Mouse (Mus musculus): ENCODE measurements around the gene Med31. TPM values are rescaled to one million over a fixed set of nuclear protein-coding genes. Genes with fewer than 3 reads are reported as not detected.

Med31 gene
- total RNA-seq (2017): 7.4 to 14.0 TPM (median 12.1 TPM) in 3 replicates

DNA sequence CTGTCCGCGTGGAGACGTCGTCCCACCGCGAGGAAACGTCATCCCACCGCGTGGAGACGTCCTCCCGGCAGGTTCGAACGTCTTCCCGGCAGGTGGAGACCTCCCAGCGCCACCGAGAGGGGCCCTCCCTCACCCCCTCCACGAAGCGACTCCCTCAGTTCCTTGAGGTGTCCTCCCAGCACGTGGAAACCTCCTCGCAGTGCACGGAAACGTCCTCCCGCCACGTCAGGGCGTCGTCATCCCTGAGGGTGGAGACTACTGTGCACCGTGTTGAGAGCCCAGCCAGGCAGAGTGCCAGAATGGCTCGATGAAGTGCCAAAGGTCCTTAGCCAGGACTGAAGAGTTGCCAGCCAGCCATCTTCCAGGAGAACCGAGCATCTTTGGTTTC lies at the start of gene Med31:
Gene Med31, minus strand, starts transcription at position 183 of the 388 bp plus-strand sequence.
- ATAC-seq (replicated peaks; ENCODE audit: insufficient number of reproducible peaks, low FRiP score, low TSS enrichment, poor library complexity, severe bottlenecking): peak; percentile 48

DNA sequence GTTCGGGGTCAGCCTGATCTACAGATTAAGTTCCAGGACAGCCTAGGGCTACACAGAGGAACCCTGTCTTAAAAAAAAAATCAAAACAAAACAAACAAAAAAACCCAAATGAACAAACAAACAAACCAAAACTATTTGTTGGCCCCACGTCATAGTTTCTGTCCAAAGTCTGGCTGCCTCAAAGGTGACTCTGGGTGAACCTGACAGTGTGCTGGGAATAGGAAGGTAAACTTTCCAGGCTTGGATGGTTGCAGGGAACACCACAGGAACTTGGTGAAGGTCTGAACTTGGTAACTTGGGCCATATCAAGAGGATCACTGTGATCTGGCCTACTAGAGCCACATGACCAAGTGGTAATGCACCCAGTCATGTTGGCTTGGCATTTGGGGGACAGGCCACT lies 41.0 kb upstream of the Med31 start:
- no peak for ATAC-seq (replicated peaks; ENCODE audit: insufficient number of reproducible peaks, low FRiP score, low TSS enrichment, poor library complexity, severe bottlenecking)

DNA sequence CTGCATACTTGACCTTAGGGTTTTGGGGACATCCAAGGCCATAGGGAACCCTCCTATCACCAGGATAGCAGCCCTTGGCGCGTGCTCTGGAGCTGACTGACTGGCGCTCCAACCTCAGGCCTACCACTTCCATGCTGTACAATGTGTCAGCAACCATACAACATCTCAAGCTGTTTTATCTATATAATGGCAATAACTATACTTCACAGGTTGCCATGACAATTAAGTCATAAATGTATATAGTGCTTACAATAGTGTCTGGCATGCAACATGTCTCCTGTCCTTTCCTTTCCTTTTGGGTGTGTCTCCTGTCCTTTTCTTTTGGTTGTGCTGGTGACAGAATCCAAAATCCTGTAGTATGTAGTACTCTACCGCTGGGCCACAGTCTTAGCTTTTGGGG lies 40.2 kb upstream of the Med31 start:
- no peak for ATAC-seq (replicated peaks; ENCODE audit: insufficient number of reproducible peaks, low FRiP score, low TSS enrichment, poor library complexity, severe bottlenecking)

DNA sequence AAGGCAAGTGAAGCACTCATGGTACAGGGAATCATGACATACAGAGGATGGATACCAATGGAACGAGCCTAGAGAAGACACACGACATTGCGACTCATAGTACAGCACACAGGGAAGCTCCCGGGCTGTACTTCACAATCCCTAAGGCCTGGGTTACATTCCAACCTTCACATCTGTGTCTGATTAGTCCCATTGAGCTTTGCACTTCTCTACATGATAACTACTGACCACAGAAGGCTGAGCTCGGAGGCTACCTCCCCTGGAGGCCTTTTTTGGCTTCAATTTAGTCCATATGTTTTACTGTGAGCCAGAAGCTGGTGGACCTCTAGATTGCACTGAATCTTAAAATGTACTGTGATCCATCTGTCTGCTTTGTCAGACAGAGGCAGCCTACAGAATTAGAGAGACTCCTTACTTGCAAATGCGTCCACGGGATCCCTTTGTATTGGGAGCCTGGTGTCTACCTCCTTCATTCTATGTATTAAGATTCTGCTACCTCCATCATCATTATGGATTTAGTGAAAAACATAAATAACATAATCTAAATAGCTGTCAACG lies 29.9 kb upstream of the Med31 start:
- no peak for ATAC-seq (replicated peaks; ENCODE audit: insufficient number of reproducible peaks, low FRiP score, low TSS enrichment, poor library complexity, severe bottlenecking)

DNA sequence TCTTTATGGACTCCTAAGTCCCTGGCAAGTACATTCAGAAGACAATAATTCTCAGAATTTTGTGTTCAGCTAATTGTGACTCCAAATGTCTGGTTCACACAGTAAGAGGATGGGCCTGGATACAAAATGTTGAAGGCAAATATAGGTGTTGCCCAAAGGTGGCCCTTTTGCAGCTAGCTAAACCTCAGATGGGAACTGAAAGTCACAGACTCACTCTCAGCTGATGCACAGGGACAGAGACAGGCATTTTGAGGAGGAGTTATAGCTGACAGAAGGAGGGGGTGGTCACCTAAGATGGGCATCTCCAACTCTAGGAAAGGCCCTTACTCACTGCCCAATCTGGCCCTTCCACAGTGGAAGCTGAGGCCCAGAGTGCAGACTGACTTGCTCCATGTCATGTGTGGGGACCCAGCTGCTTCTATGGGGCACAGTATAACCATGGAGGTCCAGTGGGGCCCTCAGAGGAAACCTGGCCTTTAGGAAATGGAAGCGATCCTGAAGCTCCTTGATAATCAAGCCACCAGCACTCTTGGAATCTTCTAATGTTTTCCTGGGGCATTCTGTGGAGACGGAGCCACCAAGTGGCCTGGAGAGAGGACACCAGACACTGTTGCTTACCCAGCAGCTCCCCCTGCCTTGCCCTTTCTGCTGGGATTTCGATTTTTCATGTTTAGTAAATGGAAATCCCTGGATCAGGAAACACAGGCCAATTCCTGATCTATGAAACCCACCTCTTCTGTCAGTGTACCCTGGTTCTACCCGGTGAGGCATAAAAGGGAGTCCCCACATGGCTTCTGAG lies 24.9 kb upstream of the Med31 start:
- ATAC-seq (replicated peaks; ENCODE audit: insufficient number of reproducible peaks, low FRiP score, low TSS enrichment, poor library complexity, severe bottlenecking): no peak

DNA sequence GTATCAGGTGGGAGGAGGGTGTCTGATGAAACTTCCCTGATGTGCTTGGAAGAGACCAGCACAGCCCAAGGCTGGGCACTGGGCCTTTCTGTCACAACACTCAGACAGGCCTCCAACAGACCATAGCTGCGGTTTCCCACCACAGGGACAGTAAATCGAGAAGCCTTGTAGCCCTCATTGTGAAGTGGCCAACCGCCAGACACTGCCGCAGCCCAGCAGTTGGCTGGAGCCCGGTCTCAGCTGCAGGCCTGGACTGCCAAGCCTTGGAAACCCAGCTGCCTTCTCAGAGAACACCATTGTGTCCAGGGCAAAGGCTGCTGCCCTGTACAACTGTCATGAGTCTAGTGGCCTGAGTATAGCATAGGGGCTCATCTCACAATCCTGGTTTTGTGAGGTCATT lies 18.6 kb upstream of the Med31 start:
- ATAC-seq (replicated peaks; ENCODE audit: insufficient number of reproducible peaks, low FRiP score, low TSS enrichment, poor library complexity, severe bottlenecking): no peak

DNA sequence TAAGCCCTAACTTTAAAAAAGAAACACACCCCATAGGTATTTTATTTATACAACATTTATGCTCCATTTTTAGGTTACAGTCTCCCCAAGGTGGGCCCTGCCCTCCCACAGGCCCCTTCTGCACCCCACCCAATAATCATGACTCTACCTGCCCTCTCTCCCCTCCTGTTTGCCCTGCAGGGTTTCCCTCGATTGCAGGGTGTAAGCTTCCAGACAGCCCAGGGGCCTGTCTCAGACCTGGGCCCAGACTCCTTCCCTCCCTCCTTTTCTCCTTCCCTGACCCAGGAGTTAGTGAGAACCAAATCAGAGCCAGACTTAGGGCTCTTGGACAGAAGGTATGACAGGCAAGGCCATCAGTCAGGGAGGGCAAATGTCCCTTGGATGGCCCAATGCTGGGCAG lies 17.6 kb upstream of the Med31 start:
- ATAC-seq (replicated peaks; ENCODE audit: insufficient number of reproducible peaks, low FRiP score, low TSS enrichment, poor library complexity, severe bottlenecking): no peak

DNA sequence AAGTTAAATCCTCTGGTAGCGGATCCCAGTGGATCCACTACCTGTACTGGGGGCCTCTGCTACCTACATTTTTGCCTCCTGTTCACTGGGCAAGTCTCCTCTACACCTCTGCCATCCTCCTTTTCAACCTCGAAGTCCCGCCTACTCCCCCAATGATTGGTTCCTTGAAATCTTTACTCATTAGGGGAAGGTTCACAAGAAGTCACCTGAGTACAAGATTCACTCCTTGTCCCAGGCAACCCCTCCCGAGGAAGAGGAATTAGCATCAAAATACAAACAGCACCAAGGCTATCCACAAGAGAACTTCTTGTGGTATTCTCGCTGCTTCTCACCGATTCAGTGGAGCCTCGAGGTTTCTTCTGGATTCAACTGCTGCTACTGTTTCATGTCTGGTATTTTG lies 16.7 kb upstream of the Med31 start:
- no peak for ATAC-seq (replicated peaks; ENCODE audit: insufficient number of reproducible peaks, low FRiP score, low TSS enrichment, poor library complexity, severe bottlenecking)

DNA sequence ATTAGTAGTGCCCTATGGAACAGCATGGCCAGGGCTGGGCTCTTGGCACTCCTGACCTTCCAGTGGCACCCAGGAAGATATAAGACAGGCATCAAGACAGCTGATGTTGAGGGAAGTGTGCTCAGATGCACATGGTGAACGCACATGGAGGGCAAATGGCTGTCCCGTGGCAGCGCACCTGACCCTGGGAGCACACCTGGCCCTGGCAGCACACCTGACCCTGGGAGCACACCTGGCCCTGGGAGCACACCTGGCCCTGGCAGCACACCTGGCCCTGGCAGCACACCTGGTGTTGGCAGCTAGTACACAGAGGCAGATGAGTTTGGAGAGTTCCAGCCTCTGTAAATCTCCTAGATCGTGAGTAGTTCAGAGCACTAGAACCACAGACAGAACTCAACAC lies 13.1 kb upstream of the Med31 start:
- ATAC-seq (replicated peaks; ENCODE audit: insufficient number of reproducible peaks, low FRiP score, low TSS enrichment, poor library complexity, severe bottlenecking): no peak

DNA sequence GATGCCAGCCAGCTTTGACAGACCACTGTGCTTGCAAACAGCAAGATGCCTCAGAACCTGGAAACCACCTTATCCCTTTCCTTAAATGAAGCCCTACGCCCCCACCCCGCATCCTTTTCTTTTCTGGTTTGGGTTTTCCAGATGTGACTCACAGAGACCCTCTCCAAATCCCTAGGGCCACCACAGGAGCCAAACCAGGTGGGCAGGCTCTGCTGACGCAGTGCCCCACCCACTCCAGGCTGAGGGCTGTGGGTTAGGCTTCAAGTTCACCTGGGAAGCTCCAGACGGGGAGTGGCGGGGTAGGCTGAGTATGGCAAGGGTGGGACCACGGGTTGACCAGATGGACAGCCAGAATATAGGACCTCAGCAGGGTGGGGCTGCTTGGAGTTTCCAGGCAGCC lies 11.5 kb upstream of the Med31 start:
- ATAC-seq (replicated peaks; ENCODE audit: insufficient number of reproducible peaks, low FRiP score, low TSS enrichment, poor library complexity, severe bottlenecking): no peak

DNA sequence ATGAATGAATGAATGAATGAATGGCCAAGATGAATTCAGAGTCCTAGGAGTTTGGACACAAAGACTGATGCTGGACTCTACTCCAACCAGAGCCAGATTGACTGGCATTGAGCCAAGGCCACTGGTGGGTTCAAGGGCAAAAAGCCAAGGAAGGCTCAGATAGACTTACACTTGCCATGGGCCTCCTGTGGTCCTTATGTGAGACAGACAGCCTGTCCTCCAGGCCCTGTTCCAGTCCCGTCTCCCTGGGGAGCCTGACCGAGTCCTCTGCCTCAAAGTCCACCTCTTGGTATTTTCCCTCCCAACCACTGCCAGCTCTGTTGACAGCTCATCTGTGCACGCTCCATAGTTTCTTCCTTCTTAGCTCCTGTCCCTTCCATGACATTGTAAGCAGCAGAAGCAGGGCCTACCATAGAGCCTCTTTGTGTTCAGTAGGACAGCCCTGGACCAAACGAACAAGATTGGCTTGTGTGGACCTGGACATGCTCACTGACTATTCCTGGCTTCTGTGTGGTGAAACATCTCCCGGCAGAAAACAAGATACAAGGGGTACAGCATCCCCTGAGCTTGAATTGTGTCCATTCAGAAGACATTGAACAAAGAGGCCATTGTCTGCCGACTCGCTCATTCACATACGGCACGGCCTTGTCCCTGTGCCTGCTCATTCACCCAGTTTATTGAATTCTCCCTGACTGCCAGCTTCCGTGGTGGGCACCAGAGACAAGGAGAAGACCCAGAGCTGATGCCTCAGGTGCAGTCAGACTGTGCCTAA lies 10.8 kb upstream of the Med31 start:
- no peak for ATAC-seq (replicated peaks; ENCODE audit: insufficient number of reproducible peaks, low FRiP score, low TSS enrichment, poor library complexity, severe bottlenecking)

DNA sequence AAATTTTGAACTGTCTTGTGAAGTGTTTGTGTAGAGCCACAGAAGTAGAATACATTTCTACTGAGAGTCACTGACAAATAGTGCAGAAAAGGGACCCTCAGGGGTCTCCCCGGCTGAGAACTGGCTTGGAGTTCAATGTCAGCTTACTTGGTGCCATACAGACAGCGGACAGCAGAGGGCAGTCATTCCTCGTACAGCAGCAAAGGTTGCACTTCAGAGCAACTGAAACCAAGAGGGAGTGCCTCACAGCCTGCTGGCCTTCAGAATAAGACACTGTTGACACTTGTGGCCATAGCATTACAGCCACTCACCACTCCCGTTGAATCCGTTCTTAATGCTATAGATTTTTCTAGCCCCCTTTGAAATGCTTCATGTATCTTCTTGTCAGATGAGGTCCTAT lies 9.5 kb upstream of the Med31 start:
- peak; percentile 73; the same call in 1 of the 2 replicates for ATAC-seq (replicated peaks; ENCODE audit: insufficient number of reproducible peaks, low FRiP score, low TSS enrichment, poor library complexity, severe bottlenecking)

DNA sequence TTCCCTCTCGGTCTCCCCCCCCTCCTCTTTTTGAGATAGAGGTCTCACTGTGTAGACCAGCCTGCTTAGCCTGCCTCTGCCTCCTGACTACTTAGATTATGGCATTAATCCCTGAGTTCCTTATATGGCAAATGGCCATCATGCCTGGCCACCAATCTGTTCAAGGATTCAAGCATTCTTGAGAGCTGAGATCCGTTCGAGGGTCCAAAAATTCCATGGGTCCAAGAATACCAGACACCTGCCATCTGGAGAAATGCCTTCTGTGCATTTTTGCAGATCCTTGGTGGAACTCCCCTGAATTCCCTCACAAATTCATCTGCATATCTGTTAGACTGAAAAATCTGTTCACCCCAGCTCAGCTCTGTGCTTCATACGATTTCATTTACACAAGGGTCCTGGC lies 8.0 kb upstream of the Med31 start:
- no peak for ATAC-seq (replicated peaks; ENCODE audit: insufficient number of reproducible peaks, low FRiP score, low TSS enrichment, poor library complexity, severe bottlenecking)

DNA sequence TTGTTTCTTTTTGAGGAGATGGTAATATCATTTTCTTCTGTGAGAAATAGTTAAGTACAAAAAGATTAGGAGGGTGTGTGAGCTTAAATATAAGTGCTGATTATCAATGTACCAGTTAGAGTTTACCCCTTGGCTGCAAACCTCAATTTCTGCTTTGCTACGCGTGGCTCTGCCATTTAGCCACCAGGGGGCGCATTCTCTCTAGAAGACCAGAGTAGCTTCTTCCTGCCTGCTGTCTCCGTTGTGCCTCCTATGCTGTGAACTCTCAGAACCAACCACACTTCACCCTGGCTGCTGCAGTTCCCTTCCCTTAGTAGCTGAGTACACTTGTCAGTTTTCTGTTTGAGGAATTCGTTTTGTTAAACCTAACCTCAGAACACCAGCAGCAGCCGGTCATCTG lies 5.9 kb upstream of the Med31 start:
- peak; percentile 77 for ATAC-seq (replicated peaks; ENCODE audit: insufficient number of reproducible peaks, low FRiP score, low TSS enrichment, poor library complexity, severe bottlenecking)

DNA sequence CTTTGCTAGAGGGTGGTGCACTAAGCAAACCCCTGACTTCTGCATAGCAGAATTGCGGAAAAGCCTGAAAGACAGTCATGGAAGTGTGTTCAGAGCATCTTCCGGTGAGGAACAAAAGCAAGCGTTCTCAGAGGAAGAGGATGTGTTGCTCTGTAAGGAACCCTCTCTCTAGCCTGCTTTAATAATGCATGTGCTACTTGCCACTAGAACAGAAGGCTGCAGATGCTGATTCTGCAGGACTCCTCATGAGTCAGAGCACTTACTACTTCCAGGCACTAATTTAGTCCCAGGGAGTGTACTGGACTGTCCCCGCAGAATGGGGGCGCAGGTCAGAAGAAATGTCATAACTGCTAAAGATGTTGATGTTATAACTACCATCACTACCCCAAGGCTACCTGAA lies 1.7 kb upstream of the Med31 start:
- no peak for ATAC-seq (replicated peaks; ENCODE audit: insufficient number of reproducible peaks, low FRiP score, low TSS enrichment, poor library complexity, severe bottlenecking)

DNA sequence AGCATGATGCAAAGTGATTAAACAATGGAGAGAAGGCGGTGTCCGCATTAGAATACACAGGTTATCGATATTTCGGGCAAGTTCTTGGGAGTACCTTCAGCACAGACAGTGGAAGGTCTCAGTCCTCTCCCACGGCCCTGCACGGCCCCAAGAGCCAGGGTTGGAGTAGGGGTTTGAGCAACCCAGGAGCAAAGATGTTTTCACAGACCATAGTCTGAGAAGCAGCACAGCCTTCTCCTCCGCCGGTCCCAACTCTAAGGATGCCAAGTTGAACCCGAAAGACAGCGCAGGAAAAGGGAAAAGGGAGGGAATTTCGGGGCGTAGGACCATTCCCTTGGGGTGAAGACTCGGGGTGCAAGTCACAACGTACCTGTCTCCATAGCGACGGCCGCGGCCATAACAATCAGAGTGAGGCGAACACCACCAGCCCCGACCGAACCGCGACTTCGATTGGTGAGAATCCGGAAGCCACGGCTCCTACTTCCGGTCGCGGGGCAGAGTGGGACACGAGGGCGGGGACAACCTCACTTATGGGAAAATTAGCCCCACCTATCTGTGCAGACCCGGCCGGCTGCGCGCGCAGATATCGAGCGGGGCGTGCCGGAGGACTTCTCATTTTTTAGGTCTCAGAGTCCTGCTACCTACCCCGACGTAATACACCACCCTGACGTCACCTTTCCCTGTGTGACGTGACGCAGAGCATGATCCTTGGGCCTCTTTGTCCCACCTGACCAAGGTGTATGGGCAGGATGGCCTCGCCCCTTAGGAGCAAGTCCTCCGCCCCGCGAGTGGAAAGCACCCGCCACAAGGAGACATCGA lies 592 bp downstream of the Med31 start:
- peak; percentile 94 for ATAC-seq (replicated peaks; ENCODE audit: insufficient number of reproducible peaks, low FRiP score, low TSS enrichment, poor library complexity, severe bottlenecking)

DNA sequence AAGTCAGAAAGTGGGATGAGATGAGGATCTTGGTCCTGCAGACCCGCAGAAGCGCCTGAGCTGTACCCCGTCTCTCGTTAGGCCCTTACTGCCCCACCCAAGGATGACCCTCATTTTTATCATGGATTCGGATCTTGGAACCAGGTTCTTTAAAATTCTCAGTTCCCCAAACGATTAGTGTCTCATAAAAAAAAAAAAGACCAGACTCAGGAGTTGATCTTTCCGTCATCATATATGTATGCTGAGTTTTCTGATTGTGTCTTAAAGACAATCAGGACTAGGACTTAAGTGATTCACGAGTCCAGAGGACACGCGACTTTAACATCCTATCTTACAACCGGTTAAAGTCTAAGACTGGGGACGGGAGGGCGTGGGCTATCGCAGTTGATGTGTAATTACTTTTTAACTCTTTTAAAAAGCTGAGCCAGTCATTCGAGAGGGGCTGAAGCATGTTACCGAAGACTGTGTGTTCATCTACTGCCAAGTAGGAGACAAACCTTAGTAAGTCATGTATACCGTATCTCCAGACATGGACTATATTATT lies 7.5 kb downstream of the Med31 start:
- ATAC-seq (replicated peaks; ENCODE audit: insufficient number of reproducible peaks, low FRiP score, low TSS enrichment, poor library complexity, severe bottlenecking): no peak

DNA sequence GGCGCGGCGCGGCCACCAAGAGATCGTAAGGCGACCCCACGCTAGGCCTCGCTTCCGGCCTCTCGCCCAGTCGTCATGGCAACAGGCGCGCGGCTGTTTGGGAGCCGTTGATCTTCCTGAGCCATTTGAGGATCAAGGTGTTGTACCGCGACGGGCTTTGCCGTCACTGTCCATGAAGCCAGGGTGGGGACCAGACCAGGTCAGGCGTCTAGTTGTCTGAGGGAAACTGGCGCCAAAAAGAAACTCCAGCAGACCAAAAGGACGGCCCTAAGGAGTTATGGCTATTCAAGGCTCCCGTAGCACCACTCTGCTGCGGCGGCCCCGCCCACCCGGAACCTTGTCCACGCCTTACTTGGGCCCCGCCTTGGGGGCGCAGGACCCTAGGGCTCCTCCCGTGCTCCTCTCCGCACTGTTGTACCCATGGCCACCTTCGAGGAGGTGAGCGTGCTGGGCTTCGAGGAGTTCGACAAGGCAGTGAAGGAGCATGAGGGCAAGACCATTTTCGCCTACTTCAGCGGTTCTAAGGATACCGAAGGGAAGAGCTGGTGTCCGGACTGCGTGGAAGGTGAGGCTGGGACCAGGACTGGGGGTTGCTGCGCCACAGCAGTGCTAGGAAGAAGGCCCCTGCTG lies 8.1 kb downstream of the Med31 start, which contains the start of the genes 4933427D14Rik and Txndc17:
Gene 4933427D14Rik, minus strand, starts transcription at position 256 of the 630 bp plus-strand sequence.
Gene Txndc17, plus strand, starts transcription at position 344 of the 630 bp plus-strand sequence.
- ATAC-seq (replicated peaks; ENCODE audit: insufficient number of reproducible peaks, low FRiP score, low TSS enrichment, poor library complexity, severe bottlenecking): peak; percentile 72

Data from monocyte, adult 5-6 weeks (primary cell).